Comparison of ENCODE assay signal across 14 mouse cellular contexts in the genomic region with DNA sequence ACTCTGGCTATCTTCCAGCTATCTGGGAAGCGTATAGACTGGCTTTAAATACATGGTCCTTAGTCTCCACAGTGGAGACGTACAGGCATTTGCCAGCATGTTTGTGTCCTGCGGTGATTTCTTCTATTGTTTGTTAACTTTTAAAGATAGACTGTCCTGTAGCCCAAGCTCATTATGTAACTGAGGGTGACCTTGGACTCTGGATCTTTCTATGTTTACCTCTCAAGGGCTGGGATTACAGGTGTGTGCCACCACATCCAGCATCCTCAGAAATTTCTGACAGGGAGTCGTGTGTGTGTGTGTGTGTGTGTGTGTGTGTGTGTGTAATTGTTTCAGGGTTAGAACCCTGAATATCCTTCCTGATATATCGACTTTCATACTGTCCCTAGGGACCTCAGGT.
"Had no signal": no experiment of that assay in that cellular context is flagged by ENCODE, and none has a peak within 500 bp of the region (broad histone marks: within the 10 kb centered on the region; RNA-seq: fewer than 3 reads in every experiment).

No protein-coding gene starts in this region.

- H3K4me1 ChIP-seq: hindbrain, embryonic 12.5 days; intestine, embryonic 15.5 days; limb, embryonic 10.5 days had no signal

- H3K27me3 ChIP-seq: heart, embryonic 12.5 days; hindbrain, embryonic 12.5 days; intestine, embryonic 15.5 days had no signal

- H3K4me2 ChIP-seq: heart, embryonic 12.5 days; hindbrain, embryonic 12.5 days; hindbrain, embryonic 14.5 days; intestine, embryonic 15.5 days; limb, embryonic 12.5 days had no signal

- H3K36me3 ChIP-seq: heart, embryonic 10.5 days; heart, embryonic 12.5 days; hindbrain, embryonic 10.5 days; hindbrain, embryonic 12.5 days; intestine, embryonic 15.5 days; limb, embryonic 10.5 days; limb, embryonic 12.5 days had no signal

- H3K9me3 ChIP-seq: heart, embryonic 10.5 days; heart, embryonic 12.5 days; hindbrain, embryonic 10.5 days; hindbrain, embryonic 12.5 days; intestine, embryonic 15.5 days; limb, embryonic 10.5 days; limb, embryonic 12.5 days had no signal

- H3K27ac ChIP-seq: gastrocnemius, adult 2 months; hindbrain, embryonic 10.5 days; hindbrain, embryonic 12.5 days; hindbrain, embryonic 14.5 days; intestine, embryonic 15.5 days; layer of hippocampus, adult 2 months; left cerebral cortex, adult 2 months; limb, embryonic 10.5 days; limb, embryonic 12.5 days had no signal

- H3K4me3 ChIP-seq: gastrocnemius, adult 2 months; heart, embryonic 10.5 days; heart, embryonic 12.5 days; hindbrain, embryonic 10.5 days; hindbrain, embryonic 12.5 days; intestine, embryonic 15.5 days; layer of hippocampus, adult 2 months; left cerebral cortex, adult 2 months; limb, embryonic 10.5 days; limb, embryonic 12.5 days had no signal

- ATAC-seq: hindbrain, embryonic 16.5 days; inflammation-experienced regulatory T-cells, adult 6 months; intestine, embryonic 15.5 days; intestine, postnatal 0 days had no signal

- H3K9ac ChIP-seq: heart, embryonic 12.5 days; hindbrain, embryonic 12.5 days; hindbrain, embryonic 14.5 days; intestine, embryonic 15.5 days; limb, embryonic 12.5 days had no signal
